Mouse (Mus musculus) embryonic facial prominence, embryonic 11.5 days (tissue): ENCODE results near the gene Arhgap9. TPM values are rescaled to one million over a fixed set of nuclear protein-coding genes. Genes with fewer than 3 reads are reported as not detected.
A peak's percentile ranks its signal among the peaks of the same experiment; 100 is the strongest.
"Not testable (repeated sequence)": the region's sequence is repeated elsewhere in the genome, so short reads cannot be mapped to it uniquely, and the experiment has no call there.

ENCODE experiments used
- ATAC-seq: fragments of 200-750 bp; cut with Nextera tagmentation; replicated peaks from 2 replicates; pipeline ENCODE4 v1.8.0; 2017; ENCODE audit warnings: low read depth; ENCODE audit not compliant: insufficient number of reproducible peaks, low FRiP score, low TSS enrichment
- DNase-seq: peaks from one replicate; pipeline ENCODE4 v3.0.0-alpha.2; 2015; ENCODE audit warnings: low spot score
- H3K27ac ChIP-seq: fragments of 300-500 bp; sonication (generic); replicated peaks from 2 replicates; pipeline ENCODE4 v1.5.1; 2014; ENCODE audit warnings: mild to moderate bottlenecking, low read depth, low read length, control low read depth
- H3K27me3 ChIP-seq: fragments of 300-500 bp; sonication (generic); 2 replicates; pipeline ENCODE4 v1.6.1; 2014; ENCODE audit warnings: mild to moderate bottlenecking, low read length, moderate library complexity, mixed read lengths; ENCODE audit not compliant: control insufficient read depth, insufficient read depth
- H3K36me3 ChIP-seq: fragments of 300-500 bp; sonication (generic); replicated peaks from 2 replicates; pipeline ENCODE4 v1.6.1; 2014; ENCODE audit warnings: low read depth, mild to moderate bottlenecking, low read length, moderate library complexity, mixed read lengths; ENCODE audit not compliant: control insufficient read depth, insufficient read depth
- H3K4me1 ChIP-seq: fragments of 300-500 bp; sonication (generic); 2 replicates; pipeline ENCODE4 v1.6.1; 2014; ENCODE audit warnings: low read length, mixed read lengths; ENCODE audit not compliant: control insufficient read depth, insufficient read depth
- H3K4me2 ChIP-seq: fragments of 300-500 bp; sonication (generic); 2 replicates; pipeline ENCODE4 v1.6.1; 2014; ENCODE audit warnings: low read depth, mild to moderate bottlenecking, control low read depth, low read length, moderate library complexity
- H3K4me3 ChIP-seq: fragments of 300-500 bp; sonication (generic); 2 replicates; pipeline ENCODE4 v1.5.1; 2014; ENCODE audit warnings: low read depth, low read length, control low read depth
- H3K9ac ChIP-seq: fragments of 300-500 bp; sonication (generic); replicated peaks from 2 replicates; pipeline ENCODE4 v1.6.1; 2014; ENCODE audit warnings: mild to moderate bottlenecking, control low read depth, low read length
- H3K9me3 ChIP-seq: fragments of 300-500 bp; sonication (generic); replicated peaks from 2 replicates; pipeline ENCODE4 v1.6.1; 2016; ENCODE audit warnings: mild to moderate bottlenecking, low read length, inconsistent platforms, mixed read lengths; ENCODE audit not compliant: control insufficient read depth
- WGBS: fragments of 180-500 bp; shearing (Covaris S2); extraction: QIAGEN DNeasy Blood & Tissue Kit; methylation state at CpG from one replicate; pipeline ENCODE4 v1.1.7; 2014; 5-methylcytosine and 5-hydroxymethylcytosine counted together
- polyA plus RNA-seq: library from polyadenylated mRNA; unstranded; fragments of >200 nt; fragmentation: Nextera tagmentation; extraction: Ambion mirVana; gene quantifications from 2 replicates; pipeline ENCODE4 v1.2.1, GENCODE M21; 2014

Gene Arhgap9
- polyA plus RNA-seq, 1 experiment from 2014 or later: 1.8 TPM

- ATAC-seq (peak; percentile 46), DNase-seq (peak; percentile 65)
- H3K27me3 ChIP-seq: no peaks in the 10 kb centered on the region
- H3K36me3 ChIP-seq: peaks cover 15% of the 10 kb centered on the region
- peak overlapping the region; percentile 64 for H3K27ac ChIP-seq
- 36% methylated on average over 23 of the region's 23 CpGs for WGBS
- peak overlapping the region; percentile 74 for H3K9ac ChIP-seq
- H3K9me3 ChIP-seq: no peaks in the 10 kb centered on the region
- H3K4me2 ChIP-seq: peak overlapping the region; percentile 58
- H3K4me3 ChIP-seq: peak overlapping the region; percentile 86
- no peaks in the 10 kb centered on the region; the same call in 1 of the 2 replicates for H3K4me1 ChIP-seq
These were observed 11.0 kb upstream of the Arhgap9 start for GRCm38 (mm10) chr10:127310523-127311475.

DNA sequence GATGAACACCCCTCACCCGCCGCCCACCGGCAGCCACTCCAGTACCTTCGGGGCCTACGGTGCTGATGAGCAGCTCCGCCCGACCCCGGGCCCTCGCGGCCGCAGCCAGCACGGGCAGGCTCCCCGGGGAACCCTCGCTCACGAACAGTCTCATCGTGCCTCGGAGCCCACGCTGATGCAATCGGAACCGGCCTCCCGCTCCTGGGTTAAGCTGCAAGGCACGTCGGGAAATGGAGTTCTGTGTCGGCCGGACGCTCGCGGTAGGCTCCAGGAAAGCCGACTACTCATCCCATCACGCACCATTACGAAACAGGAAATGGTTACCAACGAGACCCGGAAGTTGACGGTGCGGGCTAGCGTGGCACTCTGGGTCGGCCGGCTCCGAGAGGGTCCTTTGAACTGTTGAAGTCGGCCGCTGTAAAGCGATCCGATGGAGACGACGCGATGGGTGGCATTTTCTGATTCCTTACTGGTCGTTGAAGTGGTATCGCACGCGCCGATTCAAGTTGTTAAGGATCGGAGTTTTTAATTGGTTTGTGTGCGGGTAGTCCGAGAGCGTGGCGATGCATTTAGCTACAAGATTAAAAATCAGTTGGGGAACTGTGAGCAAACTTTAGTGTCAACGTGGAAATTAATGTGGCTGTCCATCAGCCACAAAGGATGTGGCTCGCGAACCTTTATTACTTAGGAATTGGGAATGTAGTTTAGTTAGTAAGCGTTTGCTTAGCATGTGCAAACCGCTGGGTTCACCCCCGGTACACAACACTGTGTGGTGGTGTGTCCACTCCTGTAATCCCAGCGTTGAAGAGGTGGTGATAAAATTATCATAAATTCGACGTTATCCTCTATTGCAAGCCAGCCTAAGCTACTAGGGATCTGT, 10.0 kb upstream of the Arhgap9 start, which contains the start of gene Mars:
Gene Mars (minus strand): TSS at position 311 of the 880 bp plus-strand sequence.
- peak within 1 kb of the TSS; percentile 74 for H3K9ac ChIP-seq
- ATAC-seq: peak; percentile 94
- peak within 1 kb of the TSS; percentile 64 for H3K27ac ChIP-seq
- DNase-seq: peak; percentile 98
- no peaks in the 10 kb centered on the region; the same call in 1 of the 2 replicates for H3K4me1 ChIP-seq
- H3K27me3 ChIP-seq: no peaks in the 10 kb centered on the region
- under 1% methylated on average over 65 of the region's 65 CpGs for WGBS
- H3K9me3 ChIP-seq: no peaks in the 10 kb centered on the region
- peak within 1 kb of the TSS; percentile 69 for H3K4me2 ChIP-seq
- peaks cover 9% of the 10 kb centered on the region for H3K36me3 ChIP-seq
- H3K4me3 ChIP-seq: peak within 1 kb of the TSS; percentile 86

DNA sequence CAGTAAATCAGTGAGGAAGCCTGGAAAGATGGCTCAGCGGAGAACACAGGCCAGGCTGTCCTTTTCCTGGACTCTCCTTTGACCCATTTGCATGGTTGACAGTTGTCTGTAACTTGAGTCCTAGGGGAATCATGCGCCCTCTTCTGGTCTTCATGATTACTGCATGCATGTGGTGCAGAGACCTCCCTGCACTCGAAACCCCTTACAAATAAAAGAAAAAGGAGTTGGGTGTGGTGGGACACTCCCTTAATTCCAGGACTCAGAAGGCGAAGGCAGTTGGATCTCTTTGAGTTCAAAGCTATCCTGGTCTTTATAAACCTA, 9.4 kb upstream of the Arhgap9 start:
- WGBS: under 1% methylated on average over 4 of the region's 4 CpGs
- Histone ChIP-seq H3K9ac (peak overlapping the region; percentile 28), H3K4me2 (peak overlapping the region; percentile 69), H3K9me3 (no peaks in the 10 kb centered on the region), H3K27me3 (no peaks in the 10 kb centered on the region), H3K4me1 (no peaks in the 10 kb centered on the region; the same call in 1 of the 2 replicates), H3K27ac (peak overlapping the region; percentile 20; the same call in 1 of the 2 replicates), H3K36me3 (peaks cover 9% of the 10 kb centered on the region), H3K4me3 (peak overlapping the region; percentile 86)
- DNase-seq (peak; percentile 93), ATAC-seq (peak; percentile 57; the same call in 1 of the 2 replicates)

DNA sequence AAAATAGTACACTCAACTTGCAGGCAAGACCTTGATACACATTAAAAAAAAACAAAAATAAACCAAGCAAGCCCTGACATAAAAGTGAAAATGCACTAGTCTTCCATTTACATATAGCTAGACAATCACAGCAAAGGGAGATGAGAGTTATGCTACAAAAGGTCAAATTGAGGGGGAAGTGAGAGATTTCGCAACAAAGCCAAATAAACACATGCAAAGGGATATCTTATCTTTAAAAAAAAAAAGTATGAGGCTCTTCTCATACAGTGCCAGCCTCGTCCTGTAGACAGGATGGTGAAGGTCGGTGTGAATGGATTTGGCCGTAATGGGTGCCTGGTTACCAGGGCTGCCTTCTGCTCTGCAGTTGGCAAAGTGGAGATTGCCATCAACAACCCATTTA, 8.9 kb upstream of the Arhgap9 start:
- Histone ChIP-seq H3K9ac (no peak overlapping the region), H3K4me2 (no peak overlapping the region), H3K4me3 (no peak overlapping the region), H3K4me1 (no peaks in the 10 kb centered on the region; the same call in 1 of the 2 replicates), H3K27me3 (no peaks in the 10 kb centered on the region), H3K36me3 (peaks cover 6% of the 10 kb centered on the region), H3K9me3 (no peaks in the 10 kb centered on the region), H3K27ac (no peak overlapping the region)
- 80% methylated on average over 4 of the region's 4 CpGs for WGBS
- no peak for ATAC-seq
- no peak for DNase-seq

- H3K4me3 ChIP-seq: not testable (repeated sequence)
- 91% methylated on average over 5 of the region's 5 CpGs for WGBS
These were observed 8.2 kb upstream of the Arhgap9 start for GRCm38 (mm10) chr10:127313516-127313915.

DNA sequence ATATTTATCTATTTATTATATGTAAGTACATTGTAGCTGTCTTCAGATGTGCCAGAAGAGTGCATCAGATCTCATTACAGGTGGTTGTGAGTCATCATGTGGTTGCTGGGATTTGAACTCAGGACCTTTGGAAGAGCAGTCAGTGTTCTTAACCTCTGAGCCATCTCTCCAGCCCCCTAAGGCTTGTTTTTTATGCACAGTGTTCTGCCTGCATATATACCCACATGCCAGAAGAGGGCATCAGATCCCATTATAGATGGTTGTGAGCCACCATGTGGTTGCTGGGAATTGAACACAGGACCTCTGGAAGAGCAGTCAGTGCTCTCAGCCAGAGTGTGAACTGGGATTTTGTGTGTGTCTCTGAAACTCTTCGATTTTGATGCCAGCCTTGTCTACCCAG, 6.8 kb upstream of the Arhgap9 start:
- DNase-seq, H3K9ac ChIP-seq, H3K27me3 ChIP-seq, H3K27ac ChIP-seq, H3K4me1 ChIP-seq, H3K4me2 ChIP-seq, ATAC-seq, H3K9me3 ChIP-seq, H3K4me3 ChIP-seq, H3K36me3 ChIP-seq: not testable (repeated sequence)
- 76% methylated on average over 1 of the region's 1 CpGs for WGBS

More at GRCm38 (mm10) chr10:127313516-127313915, 8.2 kb upstream of the Arhgap9 start:
- H3K4me2 ChIP-seq, H3K4me1 ChIP-seq, H3K27me3 ChIP-seq, H3K27ac ChIP-seq, H3K9me3 ChIP-seq, H3K9ac ChIP-seq, ATAC-seq, DNase-seq, H3K36me3 ChIP-seq: not testable (repeated sequence)

GRCm38 (mm10) chr10:127317277-127317676, 4.5 kb upstream of the Arhgap9 start:
- Histone ChIP-seq H3K4me1 (no peaks in the 10 kb centered on the region), H3K4me3 (no peak overlapping the region), H3K9ac (no peak overlapping the region), H3K9me3 (no peaks in the 10 kb centered on the region), H3K27me3 (no peaks in the 10 kb centered on the region), H3K36me3 (no peaks in the 10 kb centered on the region), H3K27ac (no peak overlapping the region), H3K4me2 (no peak overlapping the region)
- DNase-seq: no peak
- no peak for ATAC-seq
- 70% methylated on average over 2 of the region's 2 CpGs for WGBS
